Mouse (Mus musculus) liver, adult 2 months (tissue): ENCODE measurements around the gene Magi2.

ENCODE experiments used
- CTCF ChIP-seq: fragments of 200-500 bp; IDR thresholded peaks from 2 replicates; pipeline ENCODE4 v1.5.1; 2011; ENCODE audit warnings: low read depth, low read length, control low read depth
- POLR2A ChIP-seq: fragments of 200-500 bp; IDR thresholded peaks from 2 replicates; pipeline ENCODE4 v1.6.1; 2011; ENCODE audit warnings: low read length, control low read depth; ENCODE audit not compliant: insufficient read depth; ENCODE audit errors: extremely low read depth

DNA sequence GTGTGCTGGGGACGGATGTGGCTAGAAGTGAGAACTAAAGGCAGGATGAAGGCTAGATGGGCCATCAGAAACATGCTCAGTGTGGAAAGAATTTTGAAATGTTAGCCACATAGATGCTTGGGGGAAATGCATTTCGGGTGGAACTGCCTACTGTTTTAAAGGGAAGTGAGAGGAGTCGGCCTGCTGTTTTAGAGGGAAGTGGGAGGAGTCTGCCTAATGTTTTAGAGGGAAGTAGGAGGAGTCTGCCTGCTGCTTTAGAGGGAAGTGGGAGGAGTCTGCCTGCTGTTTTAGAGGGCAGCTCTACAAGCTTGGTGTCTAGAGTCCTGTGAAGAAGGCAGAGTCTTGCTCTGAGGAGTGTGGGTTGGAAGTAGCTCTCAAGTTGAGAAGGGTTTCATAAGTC lies 664.9 kb downstream of the Magi2 start:
- no peak for TF ChIP-seq CTCF
- no peak for TF ChIP-seq POLR2A
